Mouse (Mus musculus) intestine, embryonic 15.5 days (tissue): ENCODE measurements at regions not wholly inside any gene's neighbourhood (a gene's known extent, or its start where the extent isn't known, plus 50 kb on each side); places are given as distances from the start of the nearest gene placed in this dataset.
"Not testable (repeated sequence)": the region's sequence is repeated elsewhere in the genome, so short reads cannot be mapped to it uniquely, and the experiment has no call there.

Experiments used
- ATAC-seq: fragments of 200-750 bp; cut with Nextera tagmentation; 2 replicates; pipeline ENCODE4 v1.8.0; 2017; ENCODE audit warnings: moderate TSS enrichment, moderate library complexity
- H3K27ac ChIP-seq: fragments of 300-500 bp; sonication (generic); 2 replicates; pipeline ENCODE4 v1.5.1; 2015; ENCODE audit warnings: mild to moderate bottlenecking, inconsistent platforms
- H3K27me3 ChIP-seq: fragments of 300-500 bp; sonication (generic); replicated peaks from 2 replicates; pipeline ENCODE4 v1.6.1; 2015; ENCODE audit warnings: inconsistent platforms
- H3K36me3 ChIP-seq: fragments of 300-500 bp; sonication (generic); 2 replicates; pipeline ENCODE4 v1.6.1; 2015; ENCODE audit warnings: inconsistent platforms
- H3K4me1 ChIP-seq: fragments of 300-500 bp; sonication (generic); replicated peaks from 2 replicates; pipeline ENCODE4 v1.6.1; 2015; ENCODE audit warnings: inconsistent platforms
- H3K4me2 ChIP-seq: fragments of 300-500 bp; sonication (generic); replicated peaks from 2 replicates; pipeline ENCODE4 v1.6.1; 2015; ENCODE audit warnings: mild to moderate bottlenecking, inconsistent platforms
- H3K4me3 ChIP-seq: fragments of 300-500 bp; sonication (generic); replicated peaks from 2 replicates; pipeline ENCODE4 v1.5.1; 2015; ENCODE audit warnings: inconsistent platforms
- H3K9ac ChIP-seq: fragments of 300-500 bp; sonication (generic); 2 replicates; pipeline ENCODE4 v1.6.1; 2015; ENCODE audit warnings: inconsistent platforms
- H3K9me3 ChIP-seq: fragments of 300-500 bp; sonication (generic); 2 replicates; pipeline ENCODE4 v1.6.1; 2016; ENCODE audit warnings: inconsistent platforms
- WGBS: fragments of 180-500 bp; shearing (Covaris S2); methylation state at CpG from one replicate; pipeline ENCODE4 v1.1.7; 2015; 5-methylcytosine and 5-hydroxymethylcytosine counted together

GRCm38 (mm10) chr13:86494721-86495120, 448.0 kb upstream of the Cox7c start:
- no peak overlapping the region for H3K4me2 ChIP-seq
- H3K4me3 ChIP-seq, result no peak overlapping the region
- no peak overlapping the region for H3K9ac ChIP-seq
- no peak for ATAC-seq
- H3K4me1 ChIP-seq, result no peaks in the 10 kb centered on the region
- H3K36me3 ChIP-seq, result no peaks in the 10 kb centered on the region
- H3K9me3 ChIP-seq, result no peaks in the 10 kb centered on the region
- no peaks in the 10 kb centered on the region for H3K27me3 ChIP-seq
- WGBS, result 48% methylated on average over 2 of the region's 2 CpGs
- H3K27ac ChIP-seq, result no peak overlapping the region

GRCm38 (mm10) chr13:86468752-86469151, 422.0 kb upstream of the Cox7c start:
- Histone ChIP-seq H3K9me3 (no peaks in the 10 kb centered on the region), H3K4me1 (no peaks in the 10 kb centered on the region), H3K9ac (no peak overlapping the region), H3K27me3 (no peaks in the 10 kb centered on the region), H3K27ac (no peak overlapping the region), H3K36me3 (no peaks in the 10 kb centered on the region), H3K4me2 (no peak overlapping the region), H3K4me3 (no peak overlapping the region)
- no peak for ATAC-seq
- WGBS, result 80% methylated on average over 4 of the region's 4 CpGs

GRCm38 (mm10) chr13:86422646-86423045, 375.9 kb upstream of the Cox7c start:
- H3K4me2 ChIP-seq, result no peak overlapping the region
- no peak overlapping the region for H3K4me3 ChIP-seq
- no peak overlapping the region for H3K9ac ChIP-seq
- no peaks in the 10 kb centered on the region for H3K9me3 ChIP-seq
- no peaks in the 10 kb centered on the region for H3K36me3 ChIP-seq
- no peak overlapping the region for H3K27ac ChIP-seq
- 43% methylated on average over 2 of the region's 2 CpGs for WGBS
- peak; percentile 89 for ATAC-seq
- H3K4me1 ChIP-seq, result no peaks in the 10 kb centered on the region
- H3K27me3 ChIP-seq, result no peaks in the 10 kb centered on the region

- WGBS, result 76% methylated on average over 3 of the region's 3 CpGs
These were observed 334.7 kb upstream of the Cox7c start for GRCm38 (mm10) chr13:86381363-86381762.

GRCm38 (mm10) chr13:86379168-86379567, 332.5 kb upstream of the Cox7c start:
- not testable (repeated sequence) for H3K4me2 ChIP-seq, H3K4me3 ChIP-seq, H3K36me3 ChIP-seq, H3K27me3 ChIP-seq, H3K4me1 ChIP-seq, H3K27ac ChIP-seq, H3K9me3 ChIP-seq, ATAC-seq, H3K9ac ChIP-seq
- WGBS, result 64% methylated on average over 7 of the region's 7 CpGs

More at GRCm38 (mm10) chr13:86381363-86381762, 334.7 kb upstream of the Cox7c start:
- Histone ChIP-seq H3K9me3 (no peaks in the 10 kb centered on the region), H3K9ac (no peak overlapping the region), H3K27me3 (no peaks in the 10 kb centered on the region), H3K36me3 (no peaks in the 10 kb centered on the region), H3K27ac (no peak overlapping the region), H3K4me2 (no peak overlapping the region), H3K4me3 (no peak overlapping the region), H3K4me1 (no peaks in the 10 kb centered on the region)
- peak; percentile 63 for ATAC-seq

- no peak overlapping the region for H3K4me2 ChIP-seq
- H3K4me3 ChIP-seq, result no peak overlapping the region
- no peak overlapping the region for H3K27ac ChIP-seq
- no peaks in the 10 kb centered on the region for H3K36me3 ChIP-seq
- H3K4me1 ChIP-seq, result no peaks in the 10 kb centered on the region
- no peaks in the 10 kb centered on the region for H3K9me3 ChIP-seq
- no peak for ATAC-seq
- H3K27me3 ChIP-seq, result no peaks in the 10 kb centered on the region
- no peak overlapping the region for H3K9ac ChIP-seq
These were observed 329.1 kb upstream of the Cox7c start for GRCm38 (mm10) chr13:86375836-86376235.

- Histone ChIP-seq H3K9ac (no peak overlapping the region), H3K27ac (no peak overlapping the region), H3K4me1 (no peaks in the 10 kb centered on the region), H3K9me3 (no peaks in the 10 kb centered on the region), H3K36me3 (no peaks in the 10 kb centered on the region), H3K4me3 (no peak overlapping the region), H3K4me2 (no peak overlapping the region), H3K27me3 (no peaks in the 10 kb centered on the region)
- ATAC-seq, result no peak
- WGBS, result 86% methylated on average over 2 of the region's 2 CpGs
These were observed 299.2 kb upstream of the Cox7c start for GRCm38 (mm10) chr13:86345931-86346330.

- 75% methylated on average over 2 of the region's 2 CpGs for WGBS
- peak; percentile 80 for ATAC-seq
- H3K9me3 ChIP-seq, result no peaks in the 10 kb centered on the region
- no peaks in the 10 kb centered on the region for H3K27me3 ChIP-seq
- no peak overlapping the region for H3K27ac ChIP-seq
- no peaks in the 10 kb centered on the region for H3K36me3 ChIP-seq
- no peak overlapping the region for H3K4me3 ChIP-seq
- no peak overlapping the region for H3K4me2 ChIP-seq
- H3K9ac ChIP-seq, result no peak overlapping the region
- H3K4me1 ChIP-seq, result no peaks in the 10 kb centered on the region
These were observed 298.4 kb upstream of the Cox7c start for GRCm38 (mm10) chr13:86344922-86345694.

GRCm38 (mm10) chr13:86336471-86336870, 289.8 kb upstream of the Cox7c start:
- H3K9me3 ChIP-seq, result no peaks in the 10 kb centered on the region
- H3K4me1 ChIP-seq, result no peaks in the 10 kb centered on the region
- H3K4me3 ChIP-seq, result no peak overlapping the region
- H3K36me3 ChIP-seq, result no peaks in the 10 kb centered on the region
- WGBS, result 76% methylated on average over 3 of the region's 3 CpGs
- H3K9ac ChIP-seq, result no peak overlapping the region
- no peak overlapping the region for H3K27ac ChIP-seq
- no peaks in the 10 kb centered on the region for H3K27me3 ChIP-seq
- no peak for ATAC-seq
- H3K4me2 ChIP-seq, result no peak overlapping the region
